Mouse (Mus musculus) heart, embryonic 16.5 days (tissue): ENCODE measurements around the gene Spaca4. TPM values are rescaled to one million over a fixed set of nuclear protein-coding genes. Genes with fewer than 3 reads are reported as not detected.

Experiments used
- ATAC-seq: fragments of 200-750 bp; cut with Nextera tagmentation; replicated peaks from 2 replicates; pipeline ENCODE4 v1.8.0; 2017; ENCODE audit warnings: moderate number of reproducible peaks; ENCODE audit not compliant: insufficient read depth, low FRiP score; ENCODE audit errors: extremely low read depth
- H3K27ac ChIP-seq: fragments of 300-500 bp; sonication (generic); 2 replicates; pipeline ENCODE4 v1.5.1; 2014; ENCODE audit warnings: mild to moderate bottlenecking, low read length, control low read depth, moderate library complexity
- H3K27me3 ChIP-seq: fragments of 300-500 bp; sonication (generic); 2 replicates; pipeline ENCODE4 v1.6.1; 2014; ENCODE audit warnings: low read length, mixed read lengths; ENCODE audit not compliant: control insufficient read depth, insufficient read depth
- H3K36me3 ChIP-seq: fragments of 300-500 bp; sonication (generic); 2 replicates; pipeline ENCODE4 v1.6.1; 2014; ENCODE audit not compliant: control insufficient read depth, insufficient read depth
- H3K4me1 ChIP-seq: fragments of 300-500 bp; sonication (generic); 2 replicates; pipeline ENCODE4 v1.6.1; 2014; ENCODE audit warnings: low read length, mixed read lengths; ENCODE audit not compliant: control insufficient read depth, insufficient read depth
- H3K4me2 ChIP-seq: fragments of 300-500 bp; sonication (generic); 2 replicates; pipeline ENCODE4 v1.6.1; 2014; ENCODE audit warnings: low read depth, mild to moderate bottlenecking, control low read depth, low read length
- H3K4me3 ChIP-seq: fragments of 300-500 bp; sonication (generic); 2 replicates; pipeline ENCODE4 v1.5.1; 2014; ENCODE audit warnings: mild to moderate bottlenecking, control low read depth, low read length
- H3K9ac ChIP-seq: fragments of 300-500 bp; sonication (generic); 2 replicates; pipeline ENCODE4 v1.6.1; 2014; ENCODE audit warnings: low read length, control low read depth
- H3K9me3 ChIP-seq: fragments of 300-500 bp; sonication (generic); replicated peaks from 2 replicates; pipeline ENCODE4 v1.6.1; 2016; ENCODE audit warnings: low read length; ENCODE audit not compliant: control insufficient read depth
- WGBS: fragments of 180-500 bp; shearing (Covaris S2); extraction: QIAGEN DNeasy Blood & Tissue Kit; methylation state at CpG from one replicate; pipeline ENCODE4 v1.1.7; 2014; 5-methylcytosine and 5-hydroxymethylcytosine counted together
- polyA plus RNA-seq: library from polyadenylated mRNA; unstranded; fragments of >200 nt; fragmentation: Nextera tagmentation; extraction: Ambion mirVana; gene quantifications from 2 replicates; pipeline ENCODE4 v1.2.1, GENCODE M21; 2015

The Spaca4 gene
- polyA plus RNA-seq, 1 experiment from 2014 or later, result not detected

- Histone ChIP-seq H3K4me3 (no peak overlapping the region), H3K9me3 (no peaks in the 10 kb centered on the region), H3K27me3 (peaks cover 26% of the 10 kb centered on the region), H3K9ac (no peak overlapping the region), H3K27ac (no peak overlapping the region), H3K4me2 (no peak overlapping the region), H3K4me1 (no peaks in the 10 kb centered on the region), H3K36me3 (no peaks in the 10 kb centered on the region)
- 49% methylated on average over 6 of the region's 6 CpGs for WGBS
- no peak for ATAC-seq
Observed at GRCm38 (mm10) chr7:45755703-45756102, 30.1 kb upstream of the Spaca4 start.

DNA sequence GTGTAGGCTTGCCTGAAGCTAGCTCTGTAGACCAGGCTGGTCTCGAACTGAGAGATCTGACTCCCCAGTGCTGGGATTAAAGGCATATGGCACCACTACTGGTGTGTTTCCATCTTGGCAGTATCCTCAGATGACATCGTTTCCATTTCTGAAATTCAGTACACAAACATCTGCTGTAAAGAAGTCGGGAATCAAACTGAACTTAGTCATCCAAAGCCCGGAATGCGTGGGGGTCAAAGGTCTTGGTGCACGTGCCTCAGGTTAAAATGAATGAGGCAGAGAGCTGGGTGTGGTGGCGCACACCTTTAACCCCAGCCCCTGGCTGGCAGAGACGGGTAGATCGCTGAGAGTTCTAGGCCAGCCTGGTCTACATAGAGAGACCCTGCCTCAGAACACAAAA is 24.5 kb upstream of the Spaca4 start:
- ATAC-seq, result no peak
- H3K27ac ChIP-seq, result no peak overlapping the region
- no peak overlapping the region for H3K9ac ChIP-seq
- 76% methylated on average over 9 of the region's 9 CpGs for WGBS
- no peaks in the 10 kb centered on the region; the same call in 1 of the 2 replicates for H3K4me1 ChIP-seq
- H3K36me3 ChIP-seq, result no peaks in the 10 kb centered on the region
- H3K9me3 ChIP-seq, result 0 out of 2 replicates have a peak, but pooled peaks cover 3% of the 10 kb centered on the region
- H3K4me3 ChIP-seq, result no peak overlapping the region
- H3K27me3 ChIP-seq, result no peaks in the 10 kb centered on the region; the same call in 1 of the 2 replicates
- H3K4me2 ChIP-seq, result no peak overlapping the region

- H3K9me3 ChIP-seq, result 0 out of 2 replicates have a peak, but pooled peaks cover 3% of the 10 kb centered on the region
- 38% methylated on average over 9 of the region's 10 CpGs for WGBS
- no peak overlapping the region for H3K27ac ChIP-seq
- H3K4me3 ChIP-seq, result no peak overlapping the region
- H3K36me3 ChIP-seq, result no peaks in the 10 kb centered on the region
- H3K27me3 ChIP-seq, result no peaks in the 10 kb centered on the region; the same call in 1 of the 2 replicates
- H3K4me2 ChIP-seq, result no peak overlapping the region
- no peaks in the 10 kb centered on the region; the same call in 1 of the 2 replicates for H3K4me1 ChIP-seq
- no peak overlapping the region for H3K9ac ChIP-seq
- no peak for ATAC-seq
Observed at GRCm38 (mm10) chr7:45749401-45749800, 23.8 kb upstream of the Spaca4 start.

- no peak overlapping the region for H3K27ac ChIP-seq
- H3K9ac ChIP-seq, result no peak overlapping the region
- no peak overlapping the region for H3K4me2 ChIP-seq
- no peak overlapping the region for H3K4me3 ChIP-seq
- no peaks in the 10 kb centered on the region for H3K36me3 ChIP-seq
- no peak for ATAC-seq
- H3K9me3 ChIP-seq, result 0 out of 2 replicates have a peak, but pooled peaks cover 3% of the 10 kb centered on the region
- H3K4me1 ChIP-seq, result no peaks in the 10 kb centered on the region; the same call in 1 of the 2 replicates
- H3K27me3 ChIP-seq, result no peaks in the 10 kb centered on the region; the same call in 1 of the 2 replicates
- 63% methylated on average over 7 of the region's 7 CpGs for WGBS
Observed at GRCm38 (mm10) chr7:45748110-45748509, 22.5 kb upstream of the Spaca4 start.

DNA sequence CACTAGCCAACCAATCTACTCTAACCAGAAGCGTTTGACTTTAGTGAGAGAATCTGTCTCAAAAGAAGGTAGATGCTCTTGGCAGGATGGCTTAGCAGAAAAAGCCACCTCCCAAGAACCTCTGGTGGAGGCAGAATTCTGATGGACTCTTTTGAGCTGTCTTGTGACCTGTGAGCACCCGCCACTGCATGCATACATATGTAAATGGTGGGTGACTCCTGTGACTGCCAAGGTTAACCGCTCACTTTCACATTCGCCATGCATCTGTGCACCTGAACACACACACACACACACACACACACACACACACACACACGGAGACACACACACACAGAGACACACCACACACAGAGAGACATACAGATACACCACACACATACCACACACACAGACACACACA is 21.8 kb upstream of the Spaca4 start:
- WGBS, result 83% methylated on average over 5 of the region's 5 CpGs

DNA sequence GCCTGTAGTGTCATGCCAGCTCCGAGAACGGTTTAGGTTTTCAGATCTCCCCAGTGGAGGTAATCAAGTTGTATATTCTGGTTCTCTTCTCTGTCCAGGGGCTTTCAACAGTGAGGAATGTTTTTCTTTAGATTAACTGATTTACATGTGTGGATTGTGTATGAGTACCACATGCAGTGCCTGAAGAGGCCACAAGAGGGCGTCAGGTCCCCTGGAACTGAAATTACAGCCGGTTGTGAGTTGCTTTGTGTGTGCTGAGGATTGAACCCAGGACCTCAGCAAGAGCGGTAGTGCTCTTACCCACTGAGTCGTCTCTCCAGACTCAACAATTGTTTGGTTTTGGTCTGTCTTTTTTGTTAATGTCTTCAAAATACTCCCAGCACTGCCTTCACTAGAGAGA is 20.9 kb upstream of the Spaca4 start:
- Histone ChIP-seq H3K27me3 (no peaks in the 10 kb centered on the region; the same call in 1 of the 2 replicates), H3K4me1 (no peaks in the 10 kb centered on the region; the same call in 1 of the 2 replicates), H3K9ac (no peak overlapping the region), H3K4me2 (no peak overlapping the region), H3K36me3 (no peaks in the 10 kb centered on the region), H3K9me3 (0 out of 2 replicates have a peak, but pooled peaks cover 3% of the 10 kb centered on the region), H3K4me3 (no peak overlapping the region), H3K27ac (no peak overlapping the region)
- ATAC-seq, result no peak
- 63% methylated on average over 6 of the region's 6 CpGs for WGBS

More for the DNA sequence above, 21.8 kb upstream of the Spaca4 start:
- H3K4me2 ChIP-seq, result no peak overlapping the region
- H3K36me3 ChIP-seq, result no peaks in the 10 kb centered on the region
- no peak overlapping the region for H3K9ac ChIP-seq
- no peaks in the 10 kb centered on the region; the same call in 1 of the 2 replicates for H3K4me1 ChIP-seq
- H3K27me3 ChIP-seq, result no peaks in the 10 kb centered on the region; the same call in 1 of the 2 replicates
- ATAC-seq, result no peak
- 0 out of 2 replicates have a peak, but pooled peaks cover 3% of the 10 kb centered on the region for H3K9me3 ChIP-seq
- H3K4me3 ChIP-seq, result no peak overlapping the region
- H3K27ac ChIP-seq, result no peak overlapping the region

GRCm38 (mm10) chr7:45744387-45744786 is 18.8 kb upstream of the Spaca4 start:
- H3K4me2 ChIP-seq, result no peak overlapping the region
- no peak overlapping the region for H3K4me3 ChIP-seq
- no peaks in the 10 kb centered on the region; the same call in 1 of the 2 replicates for H3K4me1 ChIP-seq
- H3K36me3 ChIP-seq, result no peaks in the 10 kb centered on the region
- H3K9ac ChIP-seq, result no peak overlapping the region
- 29% methylated on average over 2 of the region's 2 CpGs for WGBS
- no peak for ATAC-seq
- H3K27ac ChIP-seq, result no peak overlapping the region
- H3K27me3 ChIP-seq, result no peaks in the 10 kb centered on the region; the same call in 1 of the 2 replicates
- 0 out of 2 replicates have a peak, but pooled peaks cover 3% of the 10 kb centered on the region for H3K9me3 ChIP-seq

DNA sequence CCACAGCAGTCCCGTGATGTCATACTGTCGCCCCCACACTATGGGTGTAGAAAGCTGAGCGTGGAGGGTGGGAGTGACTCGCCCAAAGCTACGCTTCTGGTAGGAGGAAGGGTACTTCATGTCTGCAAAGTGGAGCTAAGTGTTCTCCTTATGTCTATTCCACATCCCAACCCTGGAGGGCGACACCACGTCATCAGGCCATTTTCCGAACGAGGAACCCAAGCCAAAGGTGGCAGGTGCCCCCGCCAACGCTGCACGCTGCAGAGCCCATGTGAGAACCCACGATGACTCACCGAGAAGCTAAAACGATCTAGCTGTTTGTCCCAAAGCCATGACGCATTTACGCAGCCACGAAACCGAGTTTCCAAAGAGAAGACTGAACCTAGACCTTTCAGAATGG is 16.7 kb upstream of the Spaca4 start:
- WGBS, result 34% methylated on average over 19 of the region's 19 CpGs
- ATAC-seq, result no peak
- H3K36me3 ChIP-seq, result no peaks in the 10 kb centered on the region
- H3K4me2 ChIP-seq, result peak overlapping the region; percentile 45
- no peak overlapping the region for H3K9ac ChIP-seq
- peak overlapping the region; percentile 23 for H3K4me3 ChIP-seq
- no peaks in the 10 kb centered on the region; the same call in 1 of the 2 replicates for H3K27me3 ChIP-seq
- H3K9me3 ChIP-seq, result 0 out of 2 replicates have a peak, but pooled peaks cover 3% of the 10 kb centered on the region
- no peaks in the 10 kb centered on the region for H3K4me1 ChIP-seq
- no peak overlapping the region for H3K27ac ChIP-seq

GRCm38 (mm10) chr7:45741777-45742176 is 16.2 kb upstream of the Spaca4 start:
- Histone ChIP-seq H3K9ac (0 out of 2 replicates have a peak overlapping the region, but pooled peaks have one; percentile 28), H3K9me3 (0 out of 2 replicates have a peak, but pooled peaks cover 3% of the 10 kb centered on the region), H3K27ac (no peak overlapping the region), H3K4me3 (peak overlapping the region; percentile 23), H3K4me1 (no peaks in the 10 kb centered on the region), H3K36me3 (no peaks in the 10 kb centered on the region), H3K27me3 (no peaks in the 10 kb centered on the region), H3K4me2 (peak overlapping the region; percentile 45)
- 28% methylated on average over 11 of the region's 11 CpGs for WGBS
- peak; percentile 38 for ATAC-seq
